Mouse (Mus musculus): ENCODE measurements around the gene Rbfox3.

The Rbfox3 gene

GRCm38 (mm10) chr11:118453886-118454671 is 457.3 kb downstream of the Rbfox3 start:
- Histone ChIP-seq H3K27me3 (ENCODE audit: insufficient read depth, low read length) (peaks cover 14% of the 10 kb centered on the region), H3K4me1 (replicated peaks; ENCODE audit: low read depth, low read length) (peaks cover 31% of the 10 kb centered on the region), H3K4me3 (replicated peaks; ENCODE audit: low read length) (no peak overlapping the region), H3K9me3 (ENCODE audit: low read length) (no peaks in the 10 kb centered on the region), H3K36me3 (ENCODE audit: insufficient read depth, low read length) (no peaks in the 10 kb centered on the region)
- TF ChIP-seq NANOG (IDR thresholded peaks at IDR 0.05; ENCODE audit: borderline replicate concordance, low read length) (no peak), CTCF (conservative IDR thresholded peaks at IDR 0.05; ENCODE audit: low read length) (no peak), POU5F1 (IDR thresholded peaks at IDR 0.05; ENCODE audit: borderline replicate concordance, low read length) (no peak)

- Histone ChIP-seq H3K4me1 (replicated peaks; ENCODE audit: low read depth, low read length) (peaks cover 31% of the 10 kb centered on the region), H3K9me3 (ENCODE audit: low read length) (no peaks in the 10 kb centered on the region), H3K36me3 (ENCODE audit: insufficient read depth, low read length) (no peaks in the 10 kb centered on the region), H3K4me3 (replicated peaks; ENCODE audit: low read length) (no peak overlapping the region), H3K27me3 (ENCODE audit: insufficient read depth, low read length) (peaks cover 22% of the 10 kb centered on the region)
- no peak for TF ChIP-seq NANOG (IDR thresholded peaks at IDR 0.05; ENCODE audit: borderline replicate concordance, low read length)
- TF ChIP-seq POU5F1 (IDR thresholded peaks at IDR 0.05; ENCODE audit: borderline replicate concordance, low read length): no peak
- no peak for TF ChIP-seq CTCF (conservative IDR thresholded peaks at IDR 0.05; ENCODE audit: low read length)
These were observed 458.4 kb downstream of the Rbfox3 start for GRCm38 (mm10) chr11:118452955-118453354.

GRCm38 (mm10) chr11:118451211-118451610 is 460.2 kb downstream of the Rbfox3 start:
- Histone ChIP-seq H3K36me3 (ENCODE audit: insufficient read depth, low read length) (no peaks in the 10 kb centered on the region), H3K4me1 (replicated peaks; ENCODE audit: low read depth, low read length) (peaks cover 24% of the 10 kb centered on the region), H3K4me3 (replicated peaks; ENCODE audit: low read length) (no peak overlapping the region), H3K27me3 (ENCODE audit: insufficient read depth, low read length) (peaks cover 17% of the 10 kb centered on the region), H3K9me3 (ENCODE audit: low read length) (no peaks in the 10 kb centered on the region)
- TF ChIP-seq CTCF (conservative IDR thresholded peaks at IDR 0.05; ENCODE audit: low read length) (no peak), POU5F1 (IDR thresholded peaks at IDR 0.05; ENCODE audit: borderline replicate concordance, low read length) (no peak), NANOG (IDR thresholded peaks at IDR 0.05; ENCODE audit: borderline replicate concordance, low read length) (no peak)

- H3K36me3 ChIP-seq (ENCODE audit: insufficient read depth, low read length): no peaks in the 10 kb centered on the region
- TF ChIP-seq CTCF (conservative IDR thresholded peaks at IDR 0.05; ENCODE audit: low read length): no peak
- TF ChIP-seq POU5F1 (IDR thresholded peaks at IDR 0.05; ENCODE audit: borderline replicate concordance, low read length): no peak
- no peak for TF ChIP-seq NANOG (IDR thresholded peaks at IDR 0.05; ENCODE audit: borderline replicate concordance, low read length)
These were observed 463.0 kb downstream of the Rbfox3 start for GRCm38 (mm10) chr11:118448385-118448784.

GRCm38 (mm10) chr11:118447346-118447745 is 464.1 kb downstream of the Rbfox3 start:
- Histone ChIP-seq H3K9me3 (ENCODE audit: low read length) (no peaks in the 10 kb centered on the region), H3K36me3 (ENCODE audit: insufficient read depth, low read length) (no peaks in the 10 kb centered on the region), H3K27me3 (ENCODE audit: insufficient read depth, low read length) (peaks cover 15% of the 10 kb centered on the region), H3K4me1 (replicated peaks; ENCODE audit: low read depth, low read length) (no peaks in the 10 kb centered on the region; the same call in 1 of the 2 replicates), H3K4me3 (replicated peaks; ENCODE audit: low read length) (no peak overlapping the region)
- TF ChIP-seq POU5F1 (IDR thresholded peaks at IDR 0.05; ENCODE audit: borderline replicate concordance, low read length) (no peak), CTCF (conservative IDR thresholded peaks at IDR 0.05; ENCODE audit: low read length) (no peak), NANOG (IDR thresholded peaks at IDR 0.05; ENCODE audit: borderline replicate concordance, low read length) (no peak)

More at GRCm38 (mm10) chr11:118448385-118448784, 463.0 kb downstream of the Rbfox3 start:
- Histone ChIP-seq H3K9me3 (ENCODE audit: low read length) (no peaks in the 10 kb centered on the region), H3K4me3 (replicated peaks; ENCODE audit: low read length) (no peak overlapping the region), H3K4me1 (replicated peaks; ENCODE audit: low read depth, low read length) (no peaks in the 10 kb centered on the region; the same call in 1 of the 2 replicates), H3K27me3 (ENCODE audit: insufficient read depth, low read length) (peaks cover 15% of the 10 kb centered on the region)

- TF ChIP-seq NANOG (IDR thresholded peaks at IDR 0.05; ENCODE audit: borderline replicate concordance, low read length): no peak
- TF ChIP-seq CTCF (conservative IDR thresholded peaks at IDR 0.05; ENCODE audit: low read length): peak; percentile 93
- H3K4me3 ChIP-seq (replicated peaks; ENCODE audit: low read length): no peak overlapping the region
- H3K9me3 ChIP-seq (ENCODE audit: low read length): no peaks in the 10 kb centered on the region
- H3K27me3 ChIP-seq (ENCODE audit: insufficient read depth, low read length): peaks cover 15% of the 10 kb centered on the region
- H3K36me3 ChIP-seq (ENCODE audit: insufficient read depth, low read length): no peaks in the 10 kb centered on the region
- no peaks in the 10 kb centered on the region; the same call in 1 of the 2 replicates for H3K4me1 ChIP-seq (replicated peaks; ENCODE audit: low read depth, low read length)
These were observed 465.6 kb downstream of the Rbfox3 start for GRCm38 (mm10) chr11:118445843-118446242.

- TF ChIP-seq POU5F1 (IDR thresholded peaks at IDR 0.05; ENCODE audit: borderline replicate concordance, low read length): no peak
- peak; percentile 66 for TF ChIP-seq CTCF (conservative IDR thresholded peaks at IDR 0.05; ENCODE audit: low read length)
- H3K4me1 ChIP-seq (replicated peaks; ENCODE audit: low read depth, low read length): peaks cover 16% of the 10 kb centered on the region
- no peaks in the 10 kb centered on the region for H3K9me3 ChIP-seq (ENCODE audit: low read length)
- no peak overlapping the region for H3K4me3 ChIP-seq (replicated peaks; ENCODE audit: low read length)
- H3K27me3 ChIP-seq (ENCODE audit: insufficient read depth, low read length): peaks cover 7% of the 10 kb centered on the region; the same call in 1 of the 2 replicates
- H3K36me3 ChIP-seq (ENCODE audit: insufficient read depth, low read length): no peaks in the 10 kb centered on the region
These were observed 468.0 kb downstream of the Rbfox3 start for GRCm38 (mm10) chr11:118443201-118443970.

- no peaks in the 10 kb centered on the region for H3K9me3 ChIP-seq (ENCODE audit: low read length)
- H3K27me3 ChIP-seq (ENCODE audit: insufficient read depth, low read length): peaks cover 3% of the 10 kb centered on the region; the same call in 1 of the 2 replicates
These were observed 468.7 kb downstream of the Rbfox3 start for GRCm38 (mm10) chr11:118442691-118443090.

More at GRCm38 (mm10) chr11:118442691-118443090, 468.7 kb downstream of the Rbfox3 start:
- peaks cover 22% of the 10 kb centered on the region for H3K4me1 ChIP-seq (replicated peaks; ENCODE audit: low read depth, low read length)
- TF ChIP-seq POU5F1 (IDR thresholded peaks at IDR 0.05; ENCODE audit: borderline replicate concordance, low read length): no peak
- no peak for TF ChIP-seq CTCF (conservative IDR thresholded peaks at IDR 0.05; ENCODE audit: low read length)
- TF ChIP-seq NANOG (IDR thresholded peaks at IDR 0.05; ENCODE audit: borderline replicate concordance, low read length): no peak
- no peaks in the 10 kb centered on the region for H3K36me3 ChIP-seq (ENCODE audit: insufficient read depth, low read length)
- H3K4me3 ChIP-seq (replicated peaks; ENCODE audit: low read length): no peak overlapping the region
